Mouse (Mus musculus): Measurements from ENCODE around the gene 1700020D05Rik.
"Not testable (repeated sequence)": the region's sequence is repeated elsewhere in the genome, so short reads cannot be mapped to it uniquely, and the experiment has no call there.

The 1700020D05Rik gene

DNA sequence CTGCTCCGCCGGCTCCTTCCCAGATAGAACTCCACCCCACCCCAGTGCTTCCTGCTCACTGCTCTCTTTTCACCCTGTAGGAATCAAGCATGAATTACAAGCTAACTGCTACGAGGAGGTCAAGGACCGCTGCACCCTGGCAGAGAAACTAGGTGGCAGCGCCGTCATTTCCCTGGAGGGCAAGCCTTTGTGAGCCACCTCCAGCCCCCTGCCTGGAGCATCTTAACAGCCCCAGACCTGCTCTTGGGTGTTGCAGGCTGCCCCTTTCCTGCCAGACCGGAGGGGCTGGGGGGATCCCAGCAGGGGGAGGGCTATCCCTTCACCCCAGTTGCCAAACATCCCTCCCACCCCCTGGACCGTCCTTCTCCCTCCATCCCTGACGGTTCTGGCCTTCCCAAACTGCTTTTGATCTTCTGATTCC is 10.3 kb downstream of the 1700020D05Rik start:
- DNase-seq, result not testable (repeated sequence)

DNA sequence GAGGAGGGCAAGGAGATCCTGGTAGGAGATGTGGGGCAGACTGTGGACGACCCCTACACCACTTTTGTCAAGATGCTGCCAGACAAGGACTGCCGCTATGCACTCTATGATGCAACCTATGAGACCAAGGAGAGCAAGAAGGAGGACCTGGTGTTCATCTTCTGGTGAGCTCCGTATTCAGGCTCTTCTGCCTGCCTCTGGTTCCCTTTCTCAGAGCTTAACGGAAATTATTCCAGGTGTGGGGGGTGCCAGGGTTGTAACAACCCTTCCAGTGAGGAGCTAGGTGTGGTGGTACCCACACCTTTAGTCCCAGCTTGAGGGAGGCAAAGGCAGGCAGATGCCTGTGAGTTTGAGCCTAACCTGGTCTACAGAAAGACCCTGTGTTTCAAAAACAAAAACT is 10.9 kb downstream of the 1700020D05Rik start:
- no peak for DNase-seq

DNA sequence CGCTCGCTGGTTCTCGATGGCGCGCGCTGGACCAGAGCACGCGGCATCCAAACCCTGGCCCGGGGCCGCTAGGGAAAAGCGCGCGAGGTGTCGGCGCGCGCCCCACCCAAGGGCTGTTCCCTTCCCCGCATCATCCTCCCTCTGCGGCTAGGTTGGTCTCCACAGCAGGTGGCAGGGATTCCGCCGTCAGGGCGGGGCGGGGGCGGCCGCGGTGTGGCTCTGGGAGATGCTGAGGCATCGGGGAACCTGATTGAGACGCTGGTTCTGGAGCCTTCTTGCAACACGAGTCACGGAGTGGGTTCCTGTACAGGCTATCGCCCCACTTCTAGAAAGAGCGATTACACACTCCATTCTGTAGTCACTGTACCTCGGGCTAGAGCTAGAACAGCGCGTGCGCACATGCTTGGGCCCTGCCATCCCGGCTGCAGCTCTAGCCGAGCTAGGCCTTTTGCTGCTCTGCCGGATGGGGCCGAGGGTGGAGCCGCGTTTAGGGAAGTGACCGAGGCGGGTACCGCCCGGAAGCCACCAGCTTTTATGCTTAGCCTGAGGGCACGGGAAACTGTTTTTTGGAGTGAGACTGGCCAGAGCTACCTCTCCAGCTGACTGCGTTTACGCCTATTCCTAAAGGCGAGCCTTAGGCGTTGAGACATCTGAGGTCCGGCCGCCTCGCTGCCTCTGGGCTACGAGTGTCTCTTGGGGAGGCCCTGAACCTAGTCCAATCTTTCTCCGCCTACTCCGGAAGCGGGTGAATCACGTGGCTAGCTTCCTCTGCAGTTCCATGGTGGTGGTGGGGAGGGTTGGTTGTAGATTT is 12.5 kb downstream of the 1700020D05Rik start:
- DNase-seq, result peak; percentile 79

GRCm38 (mm10) chr19:5490313-5490897 is 13.2 kb downstream of the 1700020D05Rik start, which contains the start of gene Cfl1:
TSS of gene Cfl1 (plus strand) at chr19:5490455.
- peak; percentile 90 for DNase-seq

DNA sequence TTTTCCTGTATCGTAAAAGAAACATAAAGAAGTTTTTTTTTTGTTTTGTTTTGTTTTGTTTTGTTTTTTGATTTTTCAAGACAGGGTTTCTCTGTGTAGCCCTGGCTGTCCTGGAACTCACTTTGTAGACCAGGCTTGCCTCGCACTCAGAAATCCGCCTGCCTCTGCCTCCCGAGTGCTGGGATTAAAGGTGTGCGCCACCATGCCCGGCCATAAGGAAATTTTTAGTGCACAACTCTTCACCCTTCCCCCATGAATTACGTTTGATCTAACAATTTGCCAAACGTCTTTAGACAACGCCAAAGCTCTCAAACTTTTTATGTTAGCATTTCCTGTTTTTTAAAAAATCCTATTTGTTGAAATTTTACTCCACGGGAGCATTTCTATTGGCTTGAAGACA is 13.9 kb downstream of the 1700020D05Rik start:
- not testable (repeated sequence) for DNase-seq

- peak; percentile 92 for DNase-seq
These were observed 14.6 kb downstream of the 1700020D05Rik start for GRCm38 (mm10) chr19:5488878-5489571.

GRCm38 (mm10) chr19:5487768-5488550 is 15.6 kb downstream of the 1700020D05Rik start, which contains the start of gene Mus81:
TSS of gene Mus81 (minus strand) at chr19:5488402.
- DNase-seq, result peak; percentile 96

- DNase-seq, result no peak
These were observed 16.8 kb downstream of the 1700020D05Rik start for GRCm38 (mm10) chr19:5486771-5487170.

DNA sequence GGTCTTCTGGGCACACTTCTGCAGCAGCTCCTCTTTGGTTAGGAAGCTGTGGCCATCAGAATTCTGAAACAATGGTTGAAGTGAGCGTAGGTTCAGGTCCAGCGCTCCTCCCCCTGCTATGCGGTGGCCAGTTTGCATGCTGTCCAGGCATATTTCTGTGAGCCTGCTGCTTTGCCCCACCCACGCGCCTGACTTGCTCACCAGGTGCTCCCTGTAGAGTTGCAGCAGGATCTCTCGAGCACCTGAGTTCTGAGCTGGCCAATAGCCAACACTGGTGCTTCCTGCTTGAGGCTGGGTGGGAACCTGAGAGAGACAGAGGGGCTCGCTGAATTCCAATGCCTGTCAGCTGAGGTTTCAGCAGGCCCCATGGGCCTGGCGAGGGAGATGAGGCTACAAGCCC is 17.3 kb downstream of the 1700020D05Rik start:
- peak; percentile 74 for DNase-seq

- DNase-seq, result peak; percentile 84
These were observed 17.8 kb downstream of the 1700020D05Rik start for GRCm38 (mm10) chr19:5485821-5486220.

DNA sequence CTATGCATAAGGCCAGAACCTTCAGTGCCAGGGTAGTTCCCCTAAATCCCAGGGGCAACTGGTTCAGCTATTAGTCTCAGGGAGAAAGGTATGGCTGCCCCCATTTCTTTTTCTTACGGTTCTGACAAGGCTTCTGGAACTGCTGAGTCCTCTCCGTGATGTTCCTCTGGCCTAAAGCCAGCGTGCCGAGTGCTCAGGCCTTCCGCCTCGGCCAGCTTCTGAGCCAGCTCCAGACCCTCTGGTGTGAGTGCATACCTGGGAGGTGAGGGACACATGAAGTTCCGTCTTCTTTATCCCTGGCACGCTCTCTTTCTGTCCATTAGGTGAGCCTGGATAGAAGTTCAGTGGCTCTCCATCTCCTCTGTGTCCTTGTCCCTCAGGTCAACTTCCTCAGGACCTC is 18.2 kb downstream of the 1700020D05Rik start:
- peak; percentile 64 for DNase-seq

GRCm38 (mm10) chr19:5484496-5484895 is 19.1 kb downstream of the 1700020D05Rik start:
- DNase-seq, result no peak

- no peak for DNase-seq
These were observed 19.9 kb downstream of the 1700020D05Rik start for GRCm38 (mm10) chr19:5483386-5484359.

DNA sequence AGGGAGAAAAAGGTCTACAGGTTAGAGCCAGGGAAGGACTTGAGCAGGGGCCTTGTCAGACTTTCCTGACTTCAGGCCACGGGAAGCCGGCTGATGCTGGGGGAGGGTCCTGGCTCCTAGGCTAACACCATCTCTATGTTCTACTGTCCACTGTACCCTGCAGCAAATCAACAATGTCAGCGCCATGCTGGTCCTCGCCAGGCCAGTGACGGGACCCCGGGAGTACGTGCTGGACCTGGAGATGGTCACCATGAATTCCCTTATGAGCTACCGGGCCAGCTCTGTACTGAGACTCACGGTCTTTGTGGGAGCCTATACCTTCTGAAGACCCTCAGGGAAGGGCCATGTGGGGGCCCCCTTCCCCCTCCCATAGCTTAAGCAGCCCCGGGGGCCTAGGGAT is 22.2 kb downstream of the 1700020D05Rik start:
- no peak for DNase-seq

DNA sequence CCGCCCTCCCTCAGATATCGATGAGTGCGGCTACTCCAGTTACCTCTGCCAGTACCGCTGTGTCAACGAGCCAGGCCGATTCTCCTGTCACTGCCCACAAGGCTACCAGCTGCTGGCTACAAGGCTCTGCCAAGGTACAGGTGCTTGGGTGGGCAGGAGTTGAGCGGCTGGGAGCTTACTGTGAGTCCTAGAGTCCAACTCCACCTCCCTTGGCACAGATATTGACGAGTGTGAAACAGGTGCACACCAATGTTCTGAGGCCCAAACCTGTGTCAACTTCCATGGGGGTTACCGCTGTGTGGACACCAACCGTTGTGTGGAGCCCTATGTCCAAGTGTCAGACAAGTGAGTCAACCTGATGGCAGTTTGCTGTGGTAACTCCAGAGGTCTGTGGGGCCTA is 23.6 kb downstream of the 1700020D05Rik start:
- DNase-seq, result no peak

- no peak for DNase-seq
These were observed 25.8 kb downstream of the 1700020D05Rik start for GRCm38 (mm10) chr19:5477668-5478300.

- no peak for DNase-seq
These were observed 26.5 kb downstream of the 1700020D05Rik start for GRCm38 (mm10) chr19:5477004-5477667.

- no peak for DNase-seq
These were observed 28.4 kb downstream of the 1700020D05Rik start for GRCm38 (mm10) chr19:5475069-5475714.

DNA sequence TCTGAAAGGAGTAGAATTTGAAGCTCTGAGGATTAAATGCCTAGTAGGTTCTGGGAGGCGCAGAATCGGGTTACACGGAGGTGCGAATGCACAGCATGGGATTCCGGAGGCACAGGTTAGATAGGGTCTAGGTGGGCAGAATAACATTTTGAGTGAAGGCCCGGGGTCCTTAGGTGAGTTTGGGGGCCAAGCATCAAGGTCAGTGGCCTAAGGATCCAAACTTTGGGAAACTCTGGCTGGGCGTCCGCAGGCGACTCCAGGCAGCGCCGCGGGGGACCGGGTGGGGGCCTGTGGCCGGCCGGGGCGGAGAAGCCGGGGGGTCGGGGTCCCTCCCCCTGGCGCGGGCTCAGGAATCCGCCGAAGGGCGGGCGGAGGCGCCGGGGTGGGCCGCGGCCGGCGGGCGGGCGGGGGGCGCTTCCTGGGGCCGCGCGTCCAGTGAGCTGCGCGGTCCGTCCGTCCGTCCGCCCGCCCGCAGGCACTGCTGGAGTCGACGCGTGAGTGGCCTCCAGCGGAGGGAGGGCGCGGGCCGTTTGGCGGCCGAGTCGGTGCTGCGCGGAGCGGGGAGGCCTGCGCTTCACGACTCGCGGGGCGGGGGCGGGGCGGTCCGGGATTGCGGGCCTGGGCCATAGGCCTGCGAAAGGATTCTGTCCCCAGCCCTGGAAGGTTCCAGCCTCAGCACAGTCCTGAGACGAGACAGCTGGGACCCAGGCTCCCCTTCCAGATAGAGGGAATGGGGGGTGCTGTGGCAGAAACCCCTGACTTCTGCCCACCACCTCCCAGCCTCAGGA is 29.1 kb downstream of the 1700020D05Rik start:
- DNase-seq, result no peak
